Mouse (Mus musculus) heart, embryonic 12.5 days (tissue): ENCODE measurements at regions not wholly inside any gene's neighbourhood (a gene's known extent, or its start where the extent isn't known, plus 50 kb on each side); places are given as distances from the start of the nearest gene placed in this dataset.

Experiments
- ATAC-seq: fragments of 200-750 bp; cut with Nextera tagmentation; 2 replicates; pipeline ENCODE4 v1.8.0; 2017; ENCODE audit warnings: moderate TSS enrichment, moderate library complexity; ENCODE audit not compliant: insufficient number of reproducible peaks, low FRiP score
- H3K27ac ChIP-seq: fragments of 300-500 bp; sonication (generic); 2 replicates; pipeline ENCODE4 v1.5.1; 2016; ENCODE audit warnings: mild to moderate bottlenecking, moderate library complexity; ENCODE audit not compliant: poor library complexity, severe bottlenecking
- H3K27me3 ChIP-seq: fragments of 300-500 bp; sonication (generic); replicated peaks from 2 replicates; pipeline ENCODE4 v1.6.1; 2016; ENCODE audit warnings: mild to moderate bottlenecking, moderate library complexity
- H3K36me3 ChIP-seq: fragments of 300-500 bp; sonication (generic); 2 replicates; pipeline ENCODE4 v1.6.1; 2016; ENCODE audit warnings: mild to moderate bottlenecking, moderate library complexity
- H3K4me1 ChIP-seq: fragments of 300-500 bp; sonication (generic); replicated peaks from 2 replicates; pipeline ENCODE4 v1.6.1; 2016; ENCODE audit warnings: mild to moderate bottlenecking
- H3K4me2 ChIP-seq: fragments of 300-500 bp; sonication (generic); 2 replicates; pipeline ENCODE4 v1.6.1; 2016; ENCODE audit warnings: mild to moderate bottlenecking, moderate library complexity
- H3K4me3 ChIP-seq: fragments of 300-500 bp; sonication (generic); 2 replicates; pipeline ENCODE4 v1.5.1; 2016; ENCODE audit warnings: mild to moderate bottlenecking
- H3K9ac ChIP-seq: fragments of 300-500 bp; sonication (generic); 2 replicates; pipeline ENCODE4 v1.6.1; 2016; ENCODE audit warnings: mild to moderate bottlenecking, moderate library complexity
- H3K9me3 ChIP-seq: fragments of 300-500 bp; sonication (generic); replicated peaks from 2 replicates; pipeline ENCODE4 v1.6.1; 2016; ENCODE audit warnings: mild to moderate bottlenecking, moderate library complexity
- WGBS: fragments of 180-500 bp; shearing (Covaris S2); methylation state at CpG from one replicate; pipeline ENCODE4 v1.1.7; 2016; 5-methylcytosine and 5-hydroxymethylcytosine counted together

GRCm38 (mm10) chr16:86159021-86159815, 257.6 kb upstream of the Adamts5 start:
- 77% methylated on average over 4 of the region's 4 CpGs for WGBS

GRCm38 (mm10) chr16:86138171-86138570, 236.5 kb upstream of the Adamts5 start:
- ATAC-seq = no peak
- 42% methylated on average over 3 of the region's 3 CpGs for WGBS
- H3K9ac ChIP-seq = no peak overlapping the region

More at GRCm38 (mm10) chr16:86159021-86159815, 257.6 kb upstream of the Adamts5 start:
- H3K27ac ChIP-seq = no peak overlapping the region
- H3K4me3 ChIP-seq = no peak overlapping the region
- no peaks in the 10 kb centered on the region for H3K4me1 ChIP-seq
- ATAC-seq = no peak
- no peak overlapping the region for H3K4me2 ChIP-seq
- 0 out of 2 replicates have a peak, but pooled peaks cover 2% of the 10 kb centered on the region for H3K9me3 ChIP-seq
- H3K9ac ChIP-seq = no peak overlapping the region
- no peaks in the 10 kb centered on the region for H3K27me3 ChIP-seq
- no peaks in the 10 kb centered on the region for H3K36me3 ChIP-seq

GRCm38 (mm10) chr16:86136169-86136568, 234.5 kb upstream of the Adamts5 start:
- ATAC-seq = no peak
- H3K9ac ChIP-seq = no peak overlapping the region
- H3K4me1 ChIP-seq = no peaks in the 10 kb centered on the region
- H3K4me3 ChIP-seq = no peak overlapping the region
- H3K4me2 ChIP-seq = no peak overlapping the region
- 62% methylated on average over 3 of the region's 3 CpGs for WGBS
- H3K36me3 ChIP-seq = no peaks in the 10 kb centered on the region
- no peaks in the 10 kb centered on the region for H3K27me3 ChIP-seq
- H3K9me3 ChIP-seq = no peaks in the 10 kb centered on the region
- H3K27ac ChIP-seq = no peak overlapping the region

More at GRCm38 (mm10) chr16:86138171-86138570, 236.5 kb upstream of the Adamts5 start:
- Histone ChIP-seq H3K4me3 (no peak overlapping the region), H3K27me3 (no peaks in the 10 kb centered on the region), H3K36me3 (no peaks in the 10 kb centered on the region), H3K9me3 (no peaks in the 10 kb centered on the region), H3K4me1 (no peaks in the 10 kb centered on the region), H3K4me2 (no peak overlapping the region), H3K27ac (no peak overlapping the region)

- Histone ChIP-seq H3K9me3 (no peaks in the 10 kb centered on the region), H3K4me1 (no peaks in the 10 kb centered on the region), H3K4me3 (no peak overlapping the region), H3K4me2 (no peak overlapping the region), H3K27ac (no peak overlapping the region), H3K27me3 (no peaks in the 10 kb centered on the region), H3K9ac (no peak overlapping the region), H3K36me3 (no peaks in the 10 kb centered on the region)
- 70% methylated on average over 4 of the region's 4 CpGs for WGBS
- ATAC-seq = no peak
Observed at GRCm38 (mm10) chr16:86127391-86127790, 225.8 kb upstream of the Adamts5 start.

GRCm38 (mm10) chr16:86124182-86124581, 222.6 kb upstream of the Adamts5 start:
- Histone ChIP-seq H3K4me2 (no peak overlapping the region), H3K4me1 (no peaks in the 10 kb centered on the region), H3K27ac (no peak overlapping the region), H3K27me3 (no peaks in the 10 kb centered on the region), H3K9ac (no peak overlapping the region), H3K4me3 (no peak overlapping the region), H3K9me3 (no peaks in the 10 kb centered on the region), H3K36me3 (no peaks in the 10 kb centered on the region)
- ATAC-seq = no peak
- WGBS = 90% methylated on average over 1 of the region's 1 CpGs

GRCm38 (mm10) chr16:86122936-86123335, 221.3 kb upstream of the Adamts5 start:
- H3K4me3 ChIP-seq = no peak overlapping the region
- H3K4me1 ChIP-seq = no peaks in the 10 kb centered on the region
- no peak overlapping the region for H3K9ac ChIP-seq
- H3K9me3 ChIP-seq = no peaks in the 10 kb centered on the region
- H3K27me3 ChIP-seq = no peaks in the 10 kb centered on the region
- H3K27ac ChIP-seq = no peak overlapping the region
- H3K36me3 ChIP-seq = no peaks in the 10 kb centered on the region
- ATAC-seq = no peak
- 38% methylated on average over 1 of the region's 1 CpGs for WGBS
- no peak overlapping the region for H3K4me2 ChIP-seq

- H3K27me3 ChIP-seq = no peaks in the 10 kb centered on the region
- no peak for ATAC-seq
- H3K4me3 ChIP-seq = no peak overlapping the region
- H3K4me1 ChIP-seq = no peaks in the 10 kb centered on the region
- no peaks in the 10 kb centered on the region for H3K36me3 ChIP-seq
- no peak overlapping the region for H3K9ac ChIP-seq
- no peak overlapping the region for H3K27ac ChIP-seq
- peaks cover 3% of the 10 kb centered on the region; the same call in 1 of the 2 replicates for H3K9me3 ChIP-seq
- H3K4me2 ChIP-seq = no peak overlapping the region
Observed at GRCm38 (mm10) chr16:86117959-86118358, 216.3 kb upstream of the Adamts5 start.

GRCm38 (mm10) chr16:86115587-86116376, 214.2 kb upstream of the Adamts5 start:
- 65% methylated on average over 2 of the region's 2 CpGs for WGBS
- Histone ChIP-seq H3K9ac (no peak overlapping the region), H3K36me3 (no peaks in the 10 kb centered on the region), H3K9me3 (peaks cover 6% of the 10 kb centered on the region; the same call in 1 of the 2 replicates), H3K4me1 (no peaks in the 10 kb centered on the region), H3K4me3 (no peak overlapping the region), H3K27ac (no peak overlapping the region), H3K27me3 (no peaks in the 10 kb centered on the region), H3K4me2 (no peak overlapping the region)
- no peak for ATAC-seq

GRCm38 (mm10) chr16:86094461-86094860, 192.8 kb upstream of the Adamts5 start:
- 0 out of 2 replicates have a peak, but pooled peaks cover 3% of the 10 kb centered on the region for H3K9me3 ChIP-seq
- 81% methylated on average over 2 of the region's 2 CpGs for WGBS
- no peak for ATAC-seq
- no peak overlapping the region for H3K9ac ChIP-seq
- H3K27me3 ChIP-seq = no peaks in the 10 kb centered on the region
- no peaks in the 10 kb centered on the region for H3K4me1 ChIP-seq
- no peak overlapping the region for H3K4me2 ChIP-seq
- H3K27ac ChIP-seq = no peak overlapping the region
- no peak overlapping the region for H3K4me3 ChIP-seq
- H3K36me3 ChIP-seq = no peaks in the 10 kb centered on the region

- no peaks in the 10 kb centered on the region for H3K4me1 ChIP-seq
- H3K4me2 ChIP-seq = no peak overlapping the region
- no peaks in the 10 kb centered on the region for H3K9me3 ChIP-seq
- no peak for ATAC-seq
- H3K27ac ChIP-seq = no peak overlapping the region
- no peaks in the 10 kb centered on the region for H3K36me3 ChIP-seq
- H3K4me3 ChIP-seq = no peak overlapping the region
- 83% methylated on average over 6 of the region's 6 CpGs for WGBS
- no peak overlapping the region for H3K9ac ChIP-seq
- no peaks in the 10 kb centered on the region for H3K27me3 ChIP-seq
Observed at GRCm38 (mm10) chr16:86090175-86090574, 188.5 kb upstream of the Adamts5 start.

GRCm38 (mm10) chr16:86087421-86087820, 185.8 kb upstream of the Adamts5 start:
- H3K9me3 ChIP-seq = no peaks in the 10 kb centered on the region
- no peak overlapping the region for H3K4me2 ChIP-seq
- H3K27ac ChIP-seq = no peak overlapping the region
- no peak for ATAC-seq
- H3K4me1 ChIP-seq = no peaks in the 10 kb centered on the region
- no peak overlapping the region for H3K9ac ChIP-seq
- H3K27me3 ChIP-seq = no peaks in the 10 kb centered on the region
- no peaks in the 10 kb centered on the region for H3K36me3 ChIP-seq
- H3K4me3 ChIP-seq = no peak overlapping the region
- 77% methylated on average over 3 of the region's 3 CpGs for WGBS
